13 mouse cellular contexts compared by ENCODE assay signal in the genomic region with DNA sequence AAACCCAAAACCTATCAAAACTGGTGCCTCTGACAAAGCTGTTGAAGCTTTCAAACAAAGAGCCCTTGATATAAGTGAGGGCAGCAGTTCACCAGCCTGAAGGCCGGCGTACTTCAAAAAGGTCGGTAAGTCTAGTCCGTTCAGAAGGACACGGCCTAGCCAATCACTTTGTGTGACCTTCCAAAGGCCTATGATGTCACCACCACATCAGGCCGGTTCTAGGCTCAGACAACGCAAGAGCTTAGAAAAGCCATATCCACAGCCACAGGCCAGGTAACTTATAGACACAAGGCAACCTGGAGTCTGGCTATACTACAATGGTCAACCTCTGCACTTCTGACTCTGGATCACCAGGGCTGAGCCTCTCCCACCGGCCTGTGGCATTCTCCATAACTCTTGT. TPM values are rescaled to one million over a fixed set of nuclear protein-coding genes. Genes with fewer than 3 reads are reported as not detected.
DNase-seq lines count a peak whose midpoint lies in the region; ATAC-seq and TF ChIP-seq lines count a peak whose summit lies in the region.
"Had no signal": no experiment of that assay in that cellular context is flagged by ENCODE, and none has a peak within 500 bp of the region (broad histone marks: within the 10 kb centered on the region; RNA-seq: fewer than 3 reads in every experiment).

No protein-coding gene starts in this region.

- intact Hi-C loops in heart, postnatal 36 days (cut with DNase I), result no loop called here

- TF ChIP-seq EP300 in heart, postnatal 0 days (IDR thresholded peaks at IDR 0.05; ENCODE audit: low read depth), result no peak
- TF ChIP-seq EP300 in lung, postnatal 0 days (IDR thresholded peaks at IDR 0.05), result no peak

- no peaks in the 10 kb centered on the region for H3K9me3 ChIP-seq in heart, postnatal 0 days (replicated peaks; ENCODE audit: control insufficient read depth, low read length)
- H3K9me3 ChIP-seq in lung, postnatal 0 days (ENCODE audit: low read length), result no peaks in the 10 kb centered on the region
- H3K9me3 ChIP-seq in embryonic facial prominence, embryonic 12.5 days, result no peaks in the 10 kb centered on the region
- no peaks in the 10 kb centered on the region for H3K9me3 ChIP-seq in limb, embryonic 15.5 days
- no peaks in the 10 kb centered on the region for H3K9me3 ChIP-seq in midbrain, embryonic 14.5 days (ENCODE audit: control insufficient read depth, low read length)
- H3K9me3 ChIP-seq: G1E had no signal

- 0 out of 2 replicates have a peak, but pooled peaks have one; percentile 22 for ATAC-seq in heart, postnatal 0 days (ENCODE audit: insufficient read depth, low read depth)
- no peak for ATAC-seq in lung, postnatal 0 days
- no peak for ATAC-seq in embryonic facial prominence, embryonic 12.5 days (ENCODE audit: insufficient number of reproducible peaks, insufficient read depth, low FRiP score, low TSS enrichment)
- ATAC-seq in limb, embryonic 15.5 days (ENCODE audit: insufficient number of reproducible peaks, low FRiP score, low TSS enrichment, low read depth), result no peak
- ATAC-seq in midbrain, embryonic 14.5 days (ENCODE audit: low FRiP score, low TSS enrichment), result no peak

- peak overlapping the region; percentile 1; the same call in 1 of the 2 replicates for H3K27ac ChIP-seq in heart, postnatal 0 days (ENCODE audit: low read depth)
- peak overlapping the region; percentile 22; the same call in 1 of the 2 replicates for H3K27ac ChIP-seq in lung, postnatal 0 days (ENCODE audit: low read length)
- no peak overlapping the region for H3K27ac ChIP-seq in embryonic facial prominence, embryonic 12.5 days
- H3K27ac ChIP-seq in limb, embryonic 15.5 days, result no peak overlapping the region
- no peak overlapping the region for H3K27ac ChIP-seq in midbrain, embryonic 14.5 days (replicated peaks; ENCODE audit: low read depth, low read length)

- no peak for DNase-seq in heart, postnatal 0 days (ENCODE audit: low spot score)
- no peak for DNase-seq in heart, postnatal 36 days
- no peak for DNase-seq in lung, postnatal 0 days (ENCODE audit: low spot score)
- DNase-seq in lung, adult 18-20 months, result no peak
- DNase-seq in midbrain, embryonic 14.5 days, result no peak
- DNase-seq in embryo, embryonic 10 days (ENCODE audit: low spot score), result no peak
- DNase-seq: cerebellum, adult 8-10 months; gastrocnemius, postnatal 10 days had no signal

- WGBS in heart, postnatal 0 days, result 30% methylated on average over 8 of the region's 8 CpGs
- WGBS in lung, postnatal 0 days, result 53% methylated on average over 8 of the region's 8 CpGs
- 56% methylated on average over 8 of the region's 8 CpGs for WGBS in embryonic facial prominence, embryonic 12.5 days
- WGBS in limb, embryonic 15.5 days, result 72% methylated on average over 8 of the region's 8 CpGs
- WGBS in midbrain, embryonic 14.5 days, result 95% methylated on average over 8 of the region's 8 CpGs

- no peaks in the 10 kb centered on the region for H3K36me3 ChIP-seq in heart, postnatal 0 days (replicated peaks; ENCODE audit: control insufficient read depth, insufficient read depth, low read length)
- no peaks in the 10 kb centered on the region for H3K36me3 ChIP-seq in lung, postnatal 0 days (ENCODE audit: insufficient read depth, low read length)
- H3K36me3 ChIP-seq in embryonic facial prominence, embryonic 12.5 days, result no peaks in the 10 kb centered on the region
- H3K36me3 ChIP-seq in limb, embryonic 15.5 days, result no peaks in the 10 kb centered on the region
- no peaks in the 10 kb centered on the region for H3K36me3 ChIP-seq in midbrain, embryonic 14.5 days (ENCODE audit: control insufficient read depth, insufficient read depth, low read length)

- H3K27me3 ChIP-seq in heart, postnatal 0 days (ENCODE audit: control insufficient read depth, insufficient read depth, low read length), result no peaks in the 10 kb centered on the region; the same call in 1 of the 2 replicates
- no peaks in the 10 kb centered on the region for H3K27me3 ChIP-seq in lung, postnatal 0 days (replicated peaks; ENCODE audit: insufficient read depth, low read length)
- peaks cover 33% of the 10 kb centered on the region for H3K27me3 ChIP-seq in embryonic facial prominence, embryonic 12.5 days
- H3K27me3 ChIP-seq in limb, embryonic 15.5 days, result peaks cover 22% of the 10 kb centered on the region
- peaks cover 28% of the 10 kb centered on the region for H3K27me3 ChIP-seq in midbrain, embryonic 14.5 days (ENCODE audit: control insufficient read depth, insufficient read depth, low read length)

- H3K4me3 ChIP-seq in heart, postnatal 0 days (ENCODE audit: low read depth, low read length), result no peak overlapping the region
- 0 out of 2 replicates have a peak overlapping the region, but pooled peaks have one; percentile 59 for H3K4me3 ChIP-seq in lung, postnatal 0 days (ENCODE audit: low read depth, low read length)
- no peak overlapping the region for H3K4me3 ChIP-seq in embryonic facial prominence, embryonic 12.5 days
- H3K4me3 ChIP-seq in limb, embryonic 15.5 days, result peak overlapping the region; percentile 64; the same call in 1 of the 2 replicates
- no peak overlapping the region for H3K4me3 ChIP-seq in midbrain, embryonic 14.5 days (replicated peaks; ENCODE audit: low read depth, low read length)
- H3K4me3 ChIP-seq: megakaryocyte, embryonic 14.5 days had no signal

- TF ChIP-seq CTCF in heart, postnatal 0 days (IDR thresholded peaks at IDR 0.05; ENCODE audit: low read depth), result no peak
- TF ChIP-seq CTCF in lung, postnatal 0 days (IDR thresholded peaks at IDR 0.05), result no peak

- peak overlapping the region; percentile 97; the same call in 1 of the 2 replicates for H3K4me2 ChIP-seq in heart, postnatal 0 days (ENCODE audit: low read depth, low read length)
- peak overlapping the region; percentile 87 for H3K4me2 ChIP-seq in lung, postnatal 0 days (replicated peaks; ENCODE audit: low read depth, low read length)
- peak overlapping the region; percentile 99 for H3K4me2 ChIP-seq in embryonic facial prominence, embryonic 12.5 days (replicated peaks)
- H3K4me2 ChIP-seq in limb, embryonic 15.5 days, result peak overlapping the region; percentile 99
- no peak overlapping the region for H3K4me2 ChIP-seq in midbrain, embryonic 14.5 days (ENCODE audit: low read length)

- no peak overlapping the region; the same call in 1 of the 2 replicates for H3K9ac ChIP-seq in heart, postnatal 0 days (replicated peaks; ENCODE audit: low read depth, low read length)
- H3K9ac ChIP-seq in lung, postnatal 0 days (replicated peaks; ENCODE audit: low read depth), result no peak overlapping the region
- H3K9ac ChIP-seq in embryonic facial prominence, embryonic 12.5 days, result no peak overlapping the region
- no peak overlapping the region for H3K9ac ChIP-seq in limb, embryonic 15.5 days
- no peak overlapping the region for H3K9ac ChIP-seq in midbrain, embryonic 14.5 days (replicated peaks; ENCODE audit: low read length)

- peaks cover 27% of the 10 kb centered on the region for H3K4me1 ChIP-seq in heart, postnatal 0 days (ENCODE audit: control insufficient read depth, insufficient read depth)
- H3K4me1 ChIP-seq in lung, postnatal 0 days (ENCODE audit: insufficient read depth, low read depth, low read length), result peaks cover 5% of the 10 kb centered on the region; the same call in 1 of the 2 replicates
- peaks cover 5% of the 10 kb centered on the region for H3K4me1 ChIP-seq in embryonic facial prominence, embryonic 12.5 days
- H3K4me1 ChIP-seq in limb, embryonic 15.5 days, result peaks cover 33% of the 10 kb centered on the region
- H3K4me1 ChIP-seq in midbrain, embryonic 14.5 days (ENCODE audit: control insufficient read depth, insufficient read depth, low read length), result peaks cover 10% of the 10 kb centered on the region

RNA-seq across cellular contexts. Expression of a gene that starts 1.8 kb away (rescaled TPM):
- total RNA-seq in heart, postnatal 0 days (2014; rRNA removed; ENCODE audit: low replicate concordance), result 30.1 and 46.6 TPM in 2 replicates
- 81.6 and 83.2 TPM in 2 replicates for polyA plus RNA-seq in heart, postnatal 0 days (2015; fragmentation: Nextera tagmentation; extraction: Ambion mirVana)
- 10 to 100 TPM; 34.8 to 44.9 TPM for total RNA-seq in heart, postnatal 36 days (2021)
- 429 and 453 TPM in 2 replicates for polyA plus RNA-seq in lung, postnatal 0 days (2015; fragmentation: Nextera tagmentation; extraction: Ambion mirVana)
- 94.0 and 104 TPM in 2 replicates for polyA plus RNA-seq in embryonic facial prominence, embryonic 12.5 days (2016; fragmentation: Nextera tagmentation; extraction: Ambion mirVana)
- 187 and 194 TPM in 2 replicates for polyA plus RNA-seq in limb, embryonic 15.5 days (2015; fragmentation: Nextera tagmentation; extraction: Ambion mirVana)
- polyA plus RNA-seq in midbrain, embryonic 14.5 days (2014; fragmentation: Nextera tagmentation; extraction: Ambion mirVana), result 52.3 and 66.3 TPM in 2 replicates

RNA-seq across cellular contexts. Expression of a gene that starts 9.2 kb away (rescaled TPM):
- 7.8 and 61.8 TPM in 2 replicates for total RNA-seq in heart, postnatal 0 days (2014; rRNA removed; ENCODE audit: low replicate concordance)
- 17.9 and 18.0 TPM in 2 replicates for polyA plus RNA-seq in heart, postnatal 0 days (2015; fragmentation: Nextera tagmentation; extraction: Ambion mirVana)
- total RNA-seq in heart, postnatal 36 days (2021), result 10 to 100 TPM in 1 of 2 experiments, 1 to 10 TPM in 1; 9.6 to 10.5 TPM
- 222 and 246 TPM in 2 replicates for polyA plus RNA-seq in lung, postnatal 0 days (2015; fragmentation: Nextera tagmentation; extraction: Ambion mirVana)
- 17.1 and 19.6 TPM in 2 replicates for polyA plus RNA-seq in embryonic facial prominence, embryonic 12.5 days (2016; fragmentation: Nextera tagmentation; extraction: Ambion mirVana)
- 15.5 and 16.9 TPM in 2 replicates for polyA plus RNA-seq in limb, embryonic 15.5 days (2015; fragmentation: Nextera tagmentation; extraction: Ambion mirVana)
- 0.94 and 3.9 TPM in 2 replicates for polyA plus RNA-seq in midbrain, embryonic 14.5 days (2014; fragmentation: Nextera tagmentation; extraction: Ambion mirVana)
- total RNA-seq: G1E had no signal

RNA-seq across cellular contexts. Expression of a gene that starts 23.8 kb away (rescaled TPM):
- not detected in 2 replicates for total RNA-seq in heart, postnatal 0 days (2014; rRNA removed; ENCODE audit: low replicate concordance)
- polyA plus RNA-seq in heart, postnatal 0 days (2015; fragmentation: Nextera tagmentation; extraction: Ambion mirVana), result 0.41 and 0.61 TPM in 2 replicates
- under 1 TPM; 0.44 to 0.51 TPM for total RNA-seq in heart, postnatal 36 days (2021)
- 2.0 and 2.5 TPM in 2 replicates for polyA plus RNA-seq in lung, postnatal 0 days (2015; fragmentation: Nextera tagmentation; extraction: Ambion mirVana)
- 25.7 and 27.9 TPM in 2 replicates for polyA plus RNA-seq in embryonic facial prominence, embryonic 12.5 days (2016; fragmentation: Nextera tagmentation; extraction: Ambion mirVana)
- 13.1 and 15.9 TPM in 2 replicates for polyA plus RNA-seq in limb, embryonic 15.5 days (2015; fragmentation: Nextera tagmentation; extraction: Ambion mirVana)
- 203 and 214 TPM in 2 replicates for polyA plus RNA-seq in midbrain, embryonic 14.5 days (2014; fragmentation: Nextera tagmentation; extraction: Ambion mirVana)

RNA-seq across cellular contexts. Expression of a gene that starts 31.7 kb away (rescaled TPM):
- 0.42 and 1.5 TPM in 2 replicates for total RNA-seq in heart, postnatal 0 days (2014; rRNA removed; ENCODE audit: low replicate concordance)
- 11.8 and 14.0 TPM in 2 replicates for polyA plus RNA-seq in heart, postnatal 0 days (2015; fragmentation: Nextera tagmentation; extraction: Ambion mirVana)
- 1 to 10 TPM; 1.9 to 2.0 TPM for total RNA-seq in heart, postnatal 36 days (2021)
- 123 and 134 TPM in 2 replicates for polyA plus RNA-seq in lung, postnatal 0 days (2015; fragmentation: Nextera tagmentation; extraction: Ambion mirVana)
- 1.9 and 2.6 TPM in 2 replicates for polyA plus RNA-seq in embryonic facial prominence, embryonic 12.5 days (2016; fragmentation: Nextera tagmentation; extraction: Ambion mirVana)
- polyA plus RNA-seq in limb, embryonic 15.5 days (2015; fragmentation: Nextera tagmentation; extraction: Ambion mirVana), result 13.0 and 14.2 TPM in 2 replicates
- polyA plus RNA-seq in midbrain, embryonic 14.5 days (2014; fragmentation: Nextera tagmentation; extraction: Ambion mirVana), result 0.29 and 0.57 TPM in 2 replicates
- total RNA-seq: left cerebral cortex, postnatal 25 days had no signal
- polyA plus RNA-seq: G1E had no signal

RNA-seq across cellular contexts. Expression of a gene that starts 41.8 kb away (rescaled TPM):
- total RNA-seq in heart, postnatal 0 days (2014; rRNA removed; ENCODE audit: low replicate concordance), result 174 and 194 TPM in 2 replicates
- 121 and 125 TPM in 2 replicates for polyA plus RNA-seq in heart, postnatal 0 days (2015; fragmentation: Nextera tagmentation; extraction: Ambion mirVana)
- total RNA-seq in heart, postnatal 36 days (2021), result 10 to 100 TPM; 69.1 to 73.8 TPM
- polyA plus RNA-seq in lung, postnatal 0 days (2015; fragmentation: Nextera tagmentation; extraction: Ambion mirVana), result 93.9 and 96.2 TPM in 2 replicates
- polyA plus RNA-seq in embryonic facial prominence, embryonic 12.5 days (2016; fragmentation: Nextera tagmentation; extraction: Ambion mirVana), result 100 and 104 TPM in 2 replicates
- 137 and 141 TPM in 2 replicates for polyA plus RNA-seq in limb, embryonic 15.5 days (2015; fragmentation: Nextera tagmentation; extraction: Ambion mirVana)
- 86.6 and 107 TPM in 2 replicates for polyA plus RNA-seq in midbrain, embryonic 14.5 days (2014; fragmentation: Nextera tagmentation; extraction: Ambion mirVana)

Comparison
In these comparisons a context has a peak if more than half of its experiments do, and no peak if none do; other contexts are left out.
1. H3K27ac ChIP-seq: peak in heart, postnatal 0 days (single experiment) and lung, postnatal 0 days (single experiment); none in embryonic facial prominence, embryonic 12.5 days (single experiment), limb, embryonic 15.5 days (single experiment) and midbrain, embryonic 14.5 days (single experiment).
2. H3K4me3 ChIP-seq: peak in lung, postnatal 0 days (single experiment) and limb, embryonic 15.5 days (single experiment); none in heart, postnatal 0 days (single experiment), embryonic facial prominence, embryonic 12.5 days (single experiment) and midbrain, embryonic 14.5 days (single experiment).
3. RNA of a gene that starts 9.2 kb away (polyA plus RNA-seq): 222 to 246 TPM in lung, postnatal 0 days; 17.9 to 18.0 TPM in heart, postnatal 0 days, 17.1 to 19.6 TPM in embryonic facial prominence, embryonic 12.5 days, 15.5 to 16.9 TPM in limb, embryonic 15.5 days and 0.94 to 3.9 TPM in midbrain, embryonic 14.5 days; every median in the first group is over 10 times any median in the second.